Mouse (Mus musculus) E14TG2a.4 (cell line): Measurements from ENCODE around the gene Tigd4.

Source experiments
- CTCF ChIP-seq: conservative IDR thresholded peaks from 2 replicates; pipeline ENCODE4 v1.5.1; 2014; ENCODE audit warnings: low read length
- NANOG ChIP-seq: IDR thresholded peaks from 2 replicates; pipeline ENCODE4 v1.6.1; 2014; ENCODE audit warnings: borderline replicate concordance, low read length, mixed read lengths

DNA sequence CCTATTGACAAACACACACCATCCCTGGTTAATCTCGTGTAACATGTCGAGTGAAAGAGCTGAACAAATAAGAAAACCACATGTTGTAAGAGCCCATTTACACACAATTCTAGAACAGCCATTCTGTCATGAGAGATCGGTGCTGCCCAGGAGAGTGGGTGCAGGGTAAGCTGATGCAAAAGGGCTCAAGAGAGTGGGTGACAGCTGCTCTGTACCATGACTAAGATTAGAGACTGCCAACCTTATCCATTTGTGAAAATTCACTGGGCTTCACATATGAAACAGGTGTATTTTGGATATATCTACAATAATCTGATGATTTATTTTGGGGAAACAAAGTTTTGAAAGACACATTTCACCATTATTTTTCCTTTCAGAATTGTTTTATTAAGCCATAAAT, 37.6 kb upstream of the Tigd4 start:
- no peak for TF ChIP-seq NANOG
- TF ChIP-seq CTCF, result no peak
